Mouse (Mus musculus): Measurements from ENCODE around the gene Iqschfp.

The Iqschfp gene

DNA sequence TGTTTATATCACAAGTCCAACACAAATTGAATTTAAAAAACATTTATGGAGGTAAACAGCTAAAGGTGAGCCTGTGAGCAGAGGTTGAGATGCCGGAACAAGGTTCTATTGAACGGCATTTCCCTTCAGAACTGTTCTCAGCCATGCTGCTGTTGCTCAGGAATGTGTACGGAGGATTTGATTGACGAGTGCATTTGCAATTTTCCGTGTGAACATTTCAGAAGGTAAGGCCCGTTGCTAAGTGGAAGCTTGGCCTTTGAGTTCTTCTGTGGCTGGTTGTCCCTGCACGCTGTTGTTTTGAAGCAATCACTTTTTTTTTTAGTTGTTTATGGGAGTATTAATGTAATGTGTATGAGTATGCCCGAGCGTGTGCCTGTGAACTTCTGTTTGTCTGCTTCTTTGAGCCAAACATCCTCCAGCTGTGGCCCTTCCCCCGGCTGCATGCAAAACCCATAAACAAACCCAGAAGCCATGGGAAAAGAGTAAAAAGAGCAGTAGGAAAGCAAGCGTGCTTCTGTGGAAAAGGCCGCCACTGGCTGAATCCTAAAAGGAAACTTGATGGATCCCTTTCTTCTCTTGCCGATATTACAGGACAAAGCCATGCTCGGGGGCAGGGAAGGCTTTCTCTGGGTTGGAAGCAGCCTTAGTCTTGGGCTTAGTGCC lies 691.1 kb downstream of the Iqschfp start:
- peak; percentile 52 for DNase-seq

DNA sequence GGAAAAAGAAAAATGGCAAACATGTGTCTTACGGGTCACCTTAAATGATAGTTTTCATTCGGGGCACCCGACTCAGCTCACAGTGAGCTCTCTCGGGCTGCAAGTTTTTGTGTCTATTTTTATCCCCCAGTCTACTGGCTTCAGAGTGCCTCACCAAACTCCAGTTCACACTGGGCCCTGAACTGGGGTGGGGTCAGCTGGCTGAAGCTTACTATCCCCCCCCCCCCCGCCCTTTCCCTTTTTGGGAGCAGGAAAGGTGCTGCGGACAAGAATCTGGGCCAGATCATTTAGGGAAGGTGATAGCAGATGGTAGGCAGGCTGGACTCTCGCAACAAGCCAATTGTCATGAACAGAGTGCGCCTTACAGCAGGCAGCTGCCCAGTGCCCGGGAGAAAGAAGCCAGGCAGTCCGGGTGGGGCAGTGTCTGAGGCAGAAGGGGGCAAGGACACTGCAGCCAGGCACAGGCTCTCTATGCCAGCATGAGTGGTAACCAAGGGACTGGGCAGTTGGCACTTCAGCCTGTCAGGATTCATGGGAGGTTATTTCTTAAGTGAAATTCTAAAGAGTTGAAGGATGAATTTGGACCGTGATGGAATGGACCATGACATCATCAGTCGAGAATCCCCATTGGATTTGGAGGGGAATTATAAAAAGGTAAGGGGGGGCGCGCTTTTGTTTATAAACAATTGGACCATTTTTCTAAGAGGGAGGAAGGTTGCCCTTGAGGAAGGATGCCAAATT lies 691.9 kb downstream of the Iqschfp start:
- peak; percentile 95 for DNase-seq

DNA sequence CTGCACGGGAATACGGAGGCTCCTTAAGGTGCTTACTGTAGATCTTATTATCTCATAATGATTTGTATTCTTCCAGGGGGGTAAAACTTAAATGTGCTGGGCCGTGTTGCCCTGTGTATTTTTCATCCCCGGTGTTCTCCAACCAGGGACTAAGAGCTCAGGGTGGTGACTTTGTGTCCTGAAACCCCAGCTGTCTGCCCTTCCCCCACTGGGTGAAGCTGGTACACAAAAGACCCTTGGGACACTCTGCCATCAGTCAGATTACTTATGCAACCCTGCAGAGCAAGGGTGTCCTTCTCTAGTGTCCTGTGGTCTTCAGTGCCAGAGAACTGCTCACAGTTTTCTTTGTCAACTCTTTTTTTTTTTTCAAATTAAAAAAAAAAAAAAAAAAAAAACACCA lies 693.2 kb downstream of the Iqschfp start:
- no peak for DNase-seq

DNA sequence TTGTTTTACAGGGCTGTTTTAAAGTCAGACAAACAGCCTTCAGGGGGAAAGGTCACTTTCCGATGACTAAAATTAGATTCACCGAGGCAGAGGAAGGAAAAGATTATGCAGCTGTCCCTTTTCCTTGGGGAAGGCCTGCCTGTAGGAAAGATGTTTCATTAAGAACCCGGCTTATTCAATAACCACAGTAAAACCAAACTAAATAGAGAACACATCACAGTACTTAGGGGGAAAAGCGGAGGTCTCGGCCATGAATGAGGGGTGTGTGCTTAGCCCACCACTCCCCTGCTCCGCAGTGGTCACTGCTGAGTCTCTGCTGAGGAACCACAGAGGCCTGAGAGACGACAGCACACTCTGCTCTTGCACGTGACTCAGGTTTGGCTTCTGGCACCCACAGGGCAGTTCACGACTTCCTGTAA lies 694.6 kb downstream of the Iqschfp start:
- DNase-seq = no peak

DNA sequence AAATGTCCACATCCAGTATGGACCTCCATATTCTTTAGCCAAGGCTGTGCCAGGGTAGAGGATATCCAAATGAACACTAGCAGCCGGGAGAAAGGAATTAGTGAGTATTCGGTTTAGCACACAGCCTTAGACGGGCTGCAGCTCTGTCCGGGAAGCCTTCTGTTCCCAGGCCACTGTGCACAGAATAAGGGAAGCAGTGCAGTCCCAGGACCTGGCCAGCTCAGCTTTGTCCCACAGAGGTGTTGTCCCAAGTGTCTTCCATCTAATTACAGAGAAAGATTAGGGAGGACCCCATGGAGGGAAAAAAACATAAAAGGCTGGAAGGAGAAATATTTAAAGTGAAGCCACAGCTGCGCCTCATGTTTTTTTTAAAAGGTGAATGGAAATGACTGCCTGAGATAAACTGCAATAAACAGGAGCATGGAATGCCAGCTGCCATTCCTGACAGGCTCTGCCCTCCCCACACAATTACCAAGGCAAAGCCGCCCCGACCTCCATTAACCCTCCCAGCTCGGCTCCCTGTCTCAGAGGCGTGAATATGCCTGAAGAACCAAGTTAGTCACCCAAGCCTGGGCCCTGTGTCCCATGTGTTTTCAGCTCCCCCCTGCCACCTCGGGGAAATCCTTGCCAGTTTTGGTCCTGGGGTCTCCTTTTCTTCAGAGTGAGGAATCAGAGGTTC lies 695.7 kb downstream of the Iqschfp start:
- DNase-seq = no peak

DNA sequence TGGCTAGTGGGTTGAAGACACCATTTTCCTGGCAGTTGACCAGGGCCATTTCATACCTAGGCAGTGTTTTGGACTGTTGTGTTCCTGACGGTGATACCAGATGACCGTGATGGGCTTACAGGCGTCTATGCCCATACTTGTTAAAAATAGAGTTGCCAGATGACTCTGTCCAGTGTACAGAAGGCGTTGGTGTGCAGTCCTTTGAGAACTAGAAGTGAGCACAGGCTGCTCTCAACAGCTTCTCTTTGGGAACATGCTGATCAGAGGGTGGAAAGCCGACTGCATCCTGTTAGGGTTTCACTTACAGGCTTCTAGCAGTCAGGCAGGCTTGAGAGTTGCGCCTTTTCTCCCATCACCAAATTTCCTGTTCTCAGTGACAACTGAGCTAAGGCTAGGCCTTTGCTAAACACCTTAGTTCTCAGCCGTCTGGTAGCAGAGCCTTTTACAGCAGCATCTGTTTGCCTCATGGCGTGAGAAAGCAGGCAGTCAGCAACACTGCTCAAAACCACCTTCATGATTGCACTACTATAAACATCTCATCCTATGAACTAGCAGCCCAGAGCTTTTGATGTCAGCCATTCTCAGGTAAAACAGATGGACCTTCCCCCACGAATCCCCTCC lies 697.3 kb downstream of the Iqschfp start:
- DNase-seq = no peak

DNA sequence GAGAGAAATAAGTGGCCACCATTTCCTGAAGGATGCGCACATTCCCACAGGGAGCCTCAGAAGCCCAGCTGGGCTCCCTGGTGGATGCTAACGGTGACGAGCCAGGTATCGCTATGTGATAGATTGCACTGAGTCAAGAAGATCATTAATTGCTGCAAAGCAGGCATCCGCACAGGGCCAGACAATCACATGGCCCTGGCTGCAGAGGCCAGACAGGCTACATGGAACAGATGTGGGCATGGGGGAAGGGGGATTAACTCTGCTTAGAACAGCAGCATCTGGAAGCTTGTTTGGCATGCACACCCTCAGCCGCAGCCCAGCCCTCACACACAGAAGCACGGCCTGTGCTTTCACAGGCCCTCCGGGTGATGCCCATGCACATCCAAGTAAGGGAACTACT lies 698.4 kb downstream of the Iqschfp start:
- no peak for DNase-seq

DNA sequence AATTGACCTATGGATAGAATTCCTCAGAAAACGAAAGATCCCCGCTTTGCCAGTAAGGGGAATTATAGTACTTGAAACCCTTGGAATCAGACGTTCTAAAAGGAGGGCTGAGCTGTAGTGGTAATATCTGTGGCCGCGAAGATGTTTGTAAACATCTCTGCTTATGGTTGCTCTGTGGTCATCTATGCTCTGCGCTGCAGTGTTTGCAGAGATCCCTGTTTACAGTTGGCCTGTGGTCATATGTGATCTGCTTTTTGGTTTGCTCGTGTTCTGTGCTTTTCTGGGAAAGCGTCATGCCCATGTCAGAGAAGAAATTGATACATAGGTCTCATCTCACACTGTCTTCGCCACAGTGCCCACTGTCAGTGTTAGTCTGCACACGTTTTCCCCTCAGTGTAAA lies 700.5 kb downstream of the Iqschfp start:
- DNase-seq = no peak

DNA sequence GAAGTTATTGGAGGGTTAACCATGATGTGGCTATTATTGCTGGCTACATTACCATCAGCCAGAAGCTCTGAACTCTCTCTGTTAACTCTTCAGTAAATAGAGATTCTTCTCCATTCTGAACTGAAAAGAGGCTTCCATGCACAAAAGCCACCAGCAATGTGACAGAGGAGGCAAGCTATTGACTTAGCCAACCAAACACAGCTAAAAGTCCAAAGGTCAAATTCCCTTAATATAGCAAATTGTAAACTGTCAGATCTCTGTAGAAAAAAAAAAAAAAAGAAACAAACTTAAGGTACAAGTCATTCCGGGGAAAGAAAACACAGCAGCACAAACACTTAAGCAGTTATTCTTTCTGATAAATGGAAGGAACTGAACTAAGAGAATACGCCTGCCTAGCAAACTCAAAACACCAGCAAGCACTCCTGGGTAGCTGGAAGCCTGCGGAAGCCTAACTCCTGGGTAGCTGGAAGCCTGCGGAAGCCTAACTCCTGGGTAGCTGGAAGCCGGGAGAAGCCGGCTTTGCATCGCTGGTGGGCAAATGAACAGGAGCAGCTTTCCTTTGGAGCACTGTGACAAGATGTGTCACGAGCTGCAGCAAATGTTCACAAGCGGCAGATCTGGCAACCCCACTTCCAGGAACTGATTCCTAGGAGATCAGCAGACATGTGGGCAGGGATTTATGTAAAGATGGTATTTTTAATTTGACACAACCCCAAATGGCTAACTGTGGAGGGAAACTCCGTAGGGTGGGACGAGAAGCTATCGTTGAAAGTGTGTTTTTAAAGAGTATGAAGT lies 701.2 kb downstream of the Iqschfp start:
- DNase-seq = no peak

DNA sequence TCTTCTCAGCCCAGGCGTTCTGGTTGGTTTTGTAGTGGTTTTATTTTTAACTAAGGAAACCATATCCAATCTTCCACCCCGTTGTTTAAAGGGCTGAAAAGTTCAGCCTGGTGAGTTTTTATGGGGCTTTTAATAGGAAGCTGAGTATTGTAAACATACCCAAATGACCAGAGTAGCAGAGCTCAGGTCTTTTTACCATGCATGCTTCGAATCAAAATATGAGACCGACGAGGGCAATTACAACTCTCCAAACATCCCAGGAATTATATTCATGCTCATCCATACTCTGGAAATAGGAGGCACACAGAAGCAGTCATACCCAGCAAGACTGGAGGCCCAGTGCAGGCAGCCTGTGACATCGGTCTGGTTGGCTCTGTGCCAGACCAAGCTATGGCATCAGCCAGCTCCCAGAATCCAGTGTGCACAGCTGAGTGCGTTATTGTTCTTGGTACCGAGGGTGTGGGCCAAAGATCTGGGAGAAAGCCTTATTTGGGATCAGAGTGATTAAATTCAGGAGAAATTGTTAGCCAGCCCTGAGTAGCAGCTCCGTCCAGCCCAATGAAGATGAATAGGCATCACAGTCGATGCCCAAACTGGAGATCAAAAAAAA lies 703.4 kb downstream of the Iqschfp start:
- no peak for DNase-seq

DNA sequence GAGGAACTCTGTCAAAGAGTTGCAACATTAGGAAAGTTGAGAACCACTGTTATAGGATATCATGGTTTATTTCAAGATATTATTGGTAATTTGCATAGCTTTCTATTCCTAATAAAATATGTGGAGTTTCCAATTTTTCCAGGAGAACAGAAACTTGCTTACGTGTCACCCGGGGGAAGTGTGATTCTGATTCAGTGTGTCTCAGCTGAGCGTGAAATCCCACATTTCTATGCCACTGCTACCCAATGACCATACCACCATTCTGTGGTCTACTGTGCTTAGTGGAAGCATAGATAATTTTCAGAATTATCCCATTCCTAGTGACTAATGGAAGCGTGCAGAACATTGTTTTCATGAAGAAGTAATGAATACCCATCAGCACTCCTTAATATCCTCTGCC lies 704.9 kb downstream of the Iqschfp start:
- no peak for DNase-seq

DNA sequence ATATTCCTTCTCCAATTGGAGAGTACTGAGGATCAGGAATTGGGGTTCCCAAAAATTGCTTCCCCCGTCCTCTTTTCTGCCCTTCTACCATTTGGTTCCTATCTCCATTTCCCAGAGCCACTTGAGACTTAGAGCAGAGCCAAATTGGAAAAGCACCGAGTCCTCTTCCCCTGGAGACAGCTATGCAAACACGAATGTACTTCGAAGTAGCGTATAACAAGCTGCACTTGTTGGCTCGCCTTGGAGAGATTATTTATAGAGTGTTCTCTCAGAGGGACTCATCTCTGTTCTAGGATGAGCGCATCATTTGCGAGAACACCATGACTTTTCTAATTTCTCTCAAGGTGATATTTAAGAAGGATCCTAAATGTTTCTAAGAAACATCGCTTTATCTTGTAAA lies 710.9 kb downstream of the Iqschfp start:
- DNase-seq = no peak

DNA sequence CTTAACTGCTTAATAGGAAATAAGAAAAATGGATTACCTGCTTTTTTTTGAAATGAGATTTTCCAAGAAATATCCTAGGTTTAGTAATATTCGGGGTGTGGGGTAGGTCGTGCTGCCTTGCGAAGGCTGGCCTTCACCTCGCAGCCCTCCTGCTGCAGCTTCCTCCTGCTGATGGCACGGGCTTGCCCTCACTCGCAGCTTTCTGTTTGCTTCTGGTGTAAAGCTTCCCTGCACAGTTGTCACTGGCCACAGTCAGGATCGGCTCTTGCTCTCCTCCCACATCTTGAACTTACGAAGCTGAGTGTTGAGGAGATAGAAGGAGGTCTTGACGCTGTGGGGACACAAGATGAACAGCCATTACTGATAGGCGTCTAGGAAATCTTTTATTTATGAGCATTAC lies 712.4 kb downstream of the Iqschfp start:
- no peak for DNase-seq

DNA sequence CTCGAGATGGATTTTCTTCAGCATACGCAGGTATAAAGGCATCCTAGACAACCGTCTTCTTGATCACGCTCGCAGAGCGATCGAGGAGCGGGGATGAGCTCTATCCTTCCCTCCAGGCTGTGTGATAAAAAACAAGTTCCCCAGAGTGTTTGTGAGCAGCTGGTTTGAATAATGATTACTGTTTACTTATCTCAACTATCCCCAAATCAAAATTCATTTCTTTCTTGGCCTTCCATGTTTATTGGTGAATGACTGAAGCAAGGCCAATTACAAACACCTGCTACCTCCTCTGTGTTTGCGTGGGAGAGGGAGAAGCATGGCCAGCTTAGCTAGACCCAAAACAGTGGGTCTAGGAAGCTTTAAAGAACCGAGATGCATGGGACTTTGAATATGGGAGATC lies 712.9 kb downstream of the Iqschfp start:
- DNase-seq = no peak

DNA sequence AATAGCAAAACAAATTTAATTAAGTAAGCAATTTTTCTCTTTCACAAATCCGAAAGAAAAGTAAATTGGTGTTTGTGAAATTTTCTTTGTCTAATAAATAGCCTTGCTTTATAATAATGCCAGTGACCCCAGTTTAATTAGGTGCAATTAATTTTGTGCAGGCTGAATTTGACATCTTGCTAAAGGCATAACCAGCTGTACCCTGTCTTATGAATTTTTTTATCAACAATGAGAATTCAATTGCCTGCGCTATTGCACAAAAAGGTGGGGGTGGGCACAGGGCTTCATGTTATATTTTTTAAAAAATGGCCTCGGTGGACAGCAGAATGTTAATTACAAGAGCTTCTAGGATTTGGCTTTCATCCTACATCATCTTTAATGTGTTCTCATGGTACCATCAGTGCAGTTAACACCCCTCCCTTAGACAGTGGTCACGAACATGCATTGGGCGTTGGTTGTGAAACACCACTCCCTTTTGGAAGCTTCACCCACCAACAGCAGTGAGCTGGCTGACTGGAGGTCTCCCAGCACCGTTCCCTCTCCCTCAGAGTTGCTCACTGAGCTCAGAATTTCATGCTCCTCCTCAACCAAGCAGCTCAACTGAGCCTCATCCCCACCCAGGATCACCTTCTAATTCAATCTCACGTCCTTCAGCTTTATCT lies 714.0 kb downstream of the Iqschfp start:
- DNase-seq = no peak

DNA sequence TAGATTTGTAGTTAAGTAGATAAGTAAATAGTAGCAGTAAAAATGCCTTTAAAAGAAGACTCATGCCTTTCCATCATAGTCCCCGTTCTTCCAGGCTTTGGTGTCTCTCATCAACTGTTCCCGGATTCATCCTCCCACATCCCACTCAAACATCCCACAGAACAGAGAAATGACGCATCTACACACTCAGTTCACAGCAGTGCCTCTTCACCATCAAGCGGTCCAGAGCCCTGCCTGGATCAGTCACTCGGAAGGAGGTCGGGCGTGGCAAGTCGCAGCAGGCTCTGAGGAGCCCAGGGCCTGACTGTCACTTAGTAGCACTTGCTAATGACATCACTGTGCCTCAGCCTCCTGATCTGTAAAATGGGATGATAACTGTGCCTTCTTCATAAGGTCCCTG lies 714.7 kb downstream of the Iqschfp start:
- no peak for DNase-seq

DNA sequence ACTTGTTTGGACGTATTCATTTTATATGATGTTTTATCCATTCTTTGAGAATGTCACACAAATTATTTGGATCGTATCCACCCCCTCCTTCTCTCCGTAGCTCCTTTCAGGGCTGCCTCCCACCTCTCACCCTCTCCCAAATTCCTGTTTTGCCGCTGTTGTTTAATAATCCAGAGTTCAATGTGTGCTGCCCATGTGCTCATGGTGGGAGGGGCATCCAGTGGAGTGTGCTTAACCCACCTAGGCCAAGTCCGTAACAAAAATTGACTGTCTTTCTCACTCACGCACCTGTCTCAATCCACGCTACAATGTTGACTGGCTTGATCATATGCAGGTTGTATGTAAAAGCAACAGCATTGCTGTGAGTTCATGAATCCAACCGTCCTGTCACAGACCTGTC lies 715.3 kb downstream of the Iqschfp start:
- no peak for DNase-seq

DNA sequence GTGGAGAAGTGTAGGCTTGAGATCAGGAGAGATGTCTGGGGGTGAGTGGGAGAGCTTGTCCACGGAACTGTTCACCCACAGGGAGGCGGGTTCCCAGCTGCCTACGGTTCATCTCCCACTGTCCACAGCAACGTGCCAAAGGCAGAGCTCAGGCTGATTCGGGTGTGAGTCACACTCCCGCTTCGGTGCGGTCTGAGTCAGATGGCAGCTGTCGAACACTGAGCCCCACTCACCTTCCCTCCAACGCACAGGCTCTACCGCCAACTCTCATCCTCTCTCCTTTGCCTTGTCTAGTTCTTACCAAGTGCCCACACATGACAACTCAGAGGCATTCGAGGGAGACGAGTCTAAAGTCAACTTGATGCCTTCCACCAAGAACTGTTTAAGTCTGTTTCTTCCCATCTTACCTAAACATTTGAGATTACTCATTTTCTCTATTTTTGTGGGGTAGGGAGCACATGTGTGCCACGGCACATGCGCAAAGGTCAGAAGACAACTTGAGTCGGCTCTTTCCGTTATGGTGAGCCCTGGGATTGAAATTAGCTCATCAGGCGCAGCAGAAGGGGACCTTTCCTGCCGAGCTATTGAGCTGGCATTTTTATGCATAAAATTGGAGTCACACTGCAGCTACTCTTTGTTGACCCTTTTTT lies 716.9 kb downstream of the Iqschfp start:
- peak; percentile 68 for DNase-seq

DNA sequence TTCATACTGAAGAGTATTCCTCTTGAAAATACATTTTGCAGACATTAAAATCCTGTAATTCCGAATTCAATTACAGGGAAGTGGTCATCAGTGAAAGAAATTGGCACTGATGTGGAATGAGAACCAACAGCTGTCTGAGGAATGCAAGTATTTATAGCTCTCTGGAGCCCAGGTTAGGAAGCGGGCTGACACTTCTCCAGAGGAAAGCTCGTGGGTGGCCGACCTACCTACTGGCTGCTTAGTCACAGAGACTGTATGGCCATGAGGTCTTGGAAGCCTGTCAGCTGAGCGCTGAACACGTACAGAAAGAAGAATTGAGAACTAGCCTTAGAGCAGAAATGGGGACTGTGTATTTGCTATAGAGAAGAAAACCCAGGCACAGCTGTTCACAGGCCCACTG lies 718.0 kb downstream of the Iqschfp start:
- DNase-seq = no peak

DNA sequence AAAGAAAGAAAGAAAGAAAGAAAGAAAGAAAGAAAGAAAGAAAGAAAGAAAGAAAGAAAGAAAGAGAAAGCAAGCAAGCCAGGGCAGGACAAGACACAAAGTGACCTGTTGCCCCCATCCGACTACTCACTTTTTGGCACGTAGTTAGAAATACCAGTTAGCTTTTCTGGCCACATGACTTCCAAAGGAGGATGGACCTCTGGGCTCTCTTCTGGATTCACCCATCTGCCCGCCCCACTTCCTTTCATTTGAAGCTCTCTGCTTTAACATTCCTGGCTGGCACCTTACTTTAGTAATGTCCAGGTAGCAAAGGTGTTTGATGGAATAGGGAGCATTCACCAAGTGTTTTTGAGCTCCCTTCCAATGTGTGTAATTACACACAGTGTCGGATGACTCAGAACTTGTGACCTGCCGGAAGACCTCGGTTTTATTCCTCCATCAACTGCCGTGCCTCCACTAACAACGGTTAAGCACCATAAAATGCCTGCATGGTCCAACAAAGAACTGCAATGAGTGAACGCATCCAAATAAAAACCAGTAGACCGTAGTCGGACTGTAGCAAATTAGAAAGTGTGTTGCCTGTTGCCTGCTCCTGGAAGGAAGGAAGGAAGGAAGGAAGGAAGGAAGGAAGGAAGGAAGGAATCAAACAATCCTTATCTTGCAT lies 718.7 kb downstream of the Iqschfp start:
- no peak for DNase-seq

Data from cerebellum, adult 9-10 months (tissue).